Mouse (Mus musculus) embryonic facial prominence, embryonic 11.5 days (tissue): ENCODE results near the gene Rabggta. TPM values are rescaled to one million over a fixed set of nuclear protein-coding genes. Genes with fewer than 3 reads are reported as not detected.

Experiments
- ATAC-seq: fragments of 200-750 bp; cut with Nextera tagmentation; replicated peaks from 2 replicates; pipeline ENCODE4 v1.8.0; 2017; ENCODE audit warnings: low read depth; ENCODE audit not compliant: insufficient number of reproducible peaks, low FRiP score, low TSS enrichment
- DNase-seq: peaks from one replicate; pipeline ENCODE4 v3.0.0-alpha.2; 2015; ENCODE audit warnings: low spot score
- H3K27ac ChIP-seq: fragments of 300-500 bp; sonication (generic); replicated peaks from 2 replicates; pipeline ENCODE4 v1.5.1; 2014; ENCODE audit warnings: mild to moderate bottlenecking, low read depth, low read length, control low read depth
- H3K27me3 ChIP-seq: fragments of 300-500 bp; sonication (generic); 2 replicates; pipeline ENCODE4 v1.6.1; 2014; ENCODE audit warnings: mild to moderate bottlenecking, low read length, moderate library complexity, mixed read lengths; ENCODE audit not compliant: control insufficient read depth, insufficient read depth
- H3K36me3 ChIP-seq: fragments of 300-500 bp; sonication (generic); replicated peaks from 2 replicates; pipeline ENCODE4 v1.6.1; 2014; ENCODE audit warnings: low read depth, mild to moderate bottlenecking, low read length, moderate library complexity, mixed read lengths; ENCODE audit not compliant: control insufficient read depth, insufficient read depth
- H3K4me1 ChIP-seq: fragments of 300-500 bp; sonication (generic); 2 replicates; pipeline ENCODE4 v1.6.1; 2014; ENCODE audit warnings: low read length, mixed read lengths; ENCODE audit not compliant: control insufficient read depth, insufficient read depth
- H3K4me2 ChIP-seq: fragments of 300-500 bp; sonication (generic); 2 replicates; pipeline ENCODE4 v1.6.1; 2014; ENCODE audit warnings: low read depth, mild to moderate bottlenecking, control low read depth, low read length, moderate library complexity
- H3K4me3 ChIP-seq: fragments of 300-500 bp; sonication (generic); 2 replicates; pipeline ENCODE4 v1.5.1; 2014; ENCODE audit warnings: low read depth, low read length, control low read depth
- H3K9ac ChIP-seq: fragments of 300-500 bp; sonication (generic); replicated peaks from 2 replicates; pipeline ENCODE4 v1.6.1; 2014; ENCODE audit warnings: mild to moderate bottlenecking, control low read depth, low read length
- H3K9me3 ChIP-seq: fragments of 300-500 bp; sonication (generic); replicated peaks from 2 replicates; pipeline ENCODE4 v1.6.1; 2016; ENCODE audit warnings: mild to moderate bottlenecking, low read length, inconsistent platforms, mixed read lengths; ENCODE audit not compliant: control insufficient read depth
- WGBS: fragments of 180-500 bp; shearing (Covaris S2); extraction: QIAGEN DNeasy Blood & Tissue Kit; methylation state at CpG from one replicate; pipeline ENCODE4 v1.1.7; 2014; 5-methylcytosine and 5-hydroxymethylcytosine counted together
- polyA plus RNA-seq: library from polyadenylated mRNA; unstranded; fragments of >200 nt; fragmentation: Nextera tagmentation; extraction: Ambion mirVana; gene quantifications from 2 replicates; pipeline ENCODE4 v1.2.1, GENCODE M21; 2014

The Rabggta gene
- polyA plus RNA-seq, 1 experiment from 2014 or later = 19.9 TPM

DNA sequence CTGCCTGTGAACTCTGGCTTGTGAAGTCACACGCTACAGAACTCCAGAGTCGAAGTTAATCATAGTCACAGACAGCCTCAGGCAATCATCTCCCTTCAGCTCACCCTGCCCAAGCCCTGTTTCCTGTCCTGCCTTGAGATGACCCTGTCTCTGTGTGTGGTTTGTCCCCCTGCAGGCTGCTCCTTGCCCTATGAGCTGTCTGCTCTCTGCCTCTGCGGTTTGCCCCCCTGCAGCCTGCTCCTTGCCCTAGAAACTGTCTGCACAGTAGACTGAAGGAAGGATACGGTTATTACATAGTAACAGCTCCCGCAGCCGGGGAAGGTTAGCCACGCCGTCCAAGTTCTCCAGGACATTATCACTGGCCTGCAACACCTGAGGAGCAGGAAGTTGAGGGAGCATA lies 5.2 kb downstream of the Rabggta start:
- Histone ChIP-seq H3K9me3 (no peaks in the 10 kb centered on the region), H3K4me3 (no peak overlapping the region), H3K27me3 (peaks cover 4% of the 10 kb centered on the region), H3K36me3 (peaks cover 3% of the 10 kb centered on the region; the same call in 1 of the 2 replicates), H3K27ac (no peak overlapping the region), H3K9ac (no peak overlapping the region), H3K4me1 (no peaks in the 10 kb centered on the region), H3K4me2 (no peak overlapping the region)
- no peak for DNase-seq
- 42% methylated on average over 8 of the region's 8 CpGs for WGBS
- ATAC-seq = no peak

DNA sequence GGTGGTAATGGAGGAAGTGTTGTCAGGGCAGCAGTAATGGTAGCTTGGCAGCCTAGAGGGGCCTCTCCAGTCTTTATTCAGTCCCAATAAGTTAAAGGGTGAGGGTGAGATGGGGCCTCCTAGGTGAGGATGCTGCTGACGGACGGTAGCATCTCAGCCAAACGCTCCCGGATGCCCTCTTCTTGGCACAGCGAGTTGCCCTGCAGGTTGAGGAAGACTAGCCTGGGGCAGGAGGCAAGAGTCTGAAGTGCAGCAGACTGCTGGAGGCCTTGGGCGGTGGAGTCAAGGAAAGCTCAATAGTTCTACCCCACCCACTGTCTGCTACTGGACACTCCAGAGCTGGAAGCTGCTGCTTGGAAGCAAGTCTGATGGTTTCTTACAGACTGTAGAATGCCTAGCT lies 5.8 kb downstream of the Rabggta start:
- no peak overlapping the region for H3K9ac ChIP-seq
- H3K4me3 ChIP-seq = no peak overlapping the region
- no peak overlapping the region for H3K4me2 ChIP-seq
- no peak overlapping the region for H3K27ac ChIP-seq
- H3K9me3 ChIP-seq = no peaks in the 10 kb centered on the region
- peaks cover 3% of the 10 kb centered on the region; the same call in 1 of the 2 replicates for H3K36me3 ChIP-seq
- DNase-seq (no peak), ATAC-seq (no peak)
- 96% methylated on average over 6 of the region's 6 CpGs for WGBS
- no peaks in the 10 kb centered on the region for H3K4me1 ChIP-seq
- peaks cover 4% of the 10 kb centered on the region for H3K27me3 ChIP-seq

DNA sequence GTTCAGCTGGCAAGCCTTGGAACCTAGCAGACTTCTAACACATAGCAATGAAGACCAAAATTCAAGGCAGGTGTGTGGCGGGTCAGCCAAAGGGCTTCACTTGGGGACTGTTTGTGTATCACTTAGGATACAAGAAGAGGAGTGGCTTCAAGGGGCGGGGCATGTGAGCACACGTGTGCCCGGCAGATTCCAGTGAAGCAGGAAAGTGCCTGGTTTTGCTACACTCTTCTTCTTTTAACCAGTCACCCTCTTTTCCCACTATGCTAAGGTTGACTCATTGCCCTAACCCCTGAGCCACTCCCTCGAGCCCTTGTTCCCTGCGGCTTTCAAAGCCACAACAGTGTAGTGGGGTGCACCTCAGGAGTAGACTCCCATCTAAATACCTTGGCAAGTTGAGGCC lies 7.2 kb downstream of the Rabggta start:
- ATAC-seq = no peak

DNA sequence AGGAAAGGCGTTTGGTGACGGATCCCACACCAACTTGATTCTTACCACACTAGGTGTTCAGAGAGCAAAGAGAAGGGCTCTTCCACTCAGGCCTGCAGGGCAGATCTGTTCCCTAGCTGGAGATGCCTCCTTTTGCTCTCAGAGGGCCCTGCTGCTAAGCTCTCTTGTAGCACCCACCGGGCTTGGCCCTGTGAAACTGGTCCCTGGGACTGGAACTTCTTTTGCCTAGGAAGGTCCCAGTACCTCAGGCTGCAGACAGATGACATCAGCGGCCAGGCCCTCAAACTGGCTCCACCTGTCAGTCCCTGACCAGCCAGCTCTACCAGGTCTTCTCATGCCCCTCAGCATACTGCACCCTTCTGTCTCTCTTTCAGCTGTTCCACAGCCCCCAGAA lies 8.3 kb downstream of the Rabggta start, which contains the start of gene Tgm1:
Tgm1 (minus strand) TSS at position 198 of the 394 bp plus-strand sequence.
- Histone ChIP-seq H3K4me3 (no peak within 1 kb of the TSS), H3K4me2 (peak within 1 kb of the TSS; percentile 22; the same call in 1 of the 2 replicates), H3K4me1 (no peaks in the 10 kb centered on the region), H3K9me3 (no peaks in the 10 kb centered on the region), H3K27ac (no peak within 1 kb of the TSS), H3K36me3 (peaks cover 3% of the 10 kb centered on the region; the same call in 1 of the 2 replicates), H3K9ac (no peak within 1 kb of the TSS), H3K27me3 (peaks cover 4% of the 10 kb centered on the region)
- ATAC-seq (no peak), DNase-seq (no peak)
- WGBS = 20% methylated on average over 4 of the region's 4 CpGs

More for the DNA sequence above, 7.2 kb downstream of the Rabggta start:
- no peak overlapping the region for H3K27ac ChIP-seq
- H3K27me3 ChIP-seq = peaks cover 4% of the 10 kb centered on the region
- H3K4me1 ChIP-seq = no peaks in the 10 kb centered on the region
- H3K9ac ChIP-seq = no peak overlapping the region
- no peak overlapping the region for H3K4me2 ChIP-seq
- no peak overlapping the region for H3K4me3 ChIP-seq
- no peaks in the 10 kb centered on the region for H3K9me3 ChIP-seq
- 37% methylated on average over 6 of the region's 6 CpGs for WGBS
- peak; percentile 29 for DNase-seq
- H3K36me3 ChIP-seq = peaks cover 3% of the 10 kb centered on the region; the same call in 1 of the 2 replicates

DNA sequence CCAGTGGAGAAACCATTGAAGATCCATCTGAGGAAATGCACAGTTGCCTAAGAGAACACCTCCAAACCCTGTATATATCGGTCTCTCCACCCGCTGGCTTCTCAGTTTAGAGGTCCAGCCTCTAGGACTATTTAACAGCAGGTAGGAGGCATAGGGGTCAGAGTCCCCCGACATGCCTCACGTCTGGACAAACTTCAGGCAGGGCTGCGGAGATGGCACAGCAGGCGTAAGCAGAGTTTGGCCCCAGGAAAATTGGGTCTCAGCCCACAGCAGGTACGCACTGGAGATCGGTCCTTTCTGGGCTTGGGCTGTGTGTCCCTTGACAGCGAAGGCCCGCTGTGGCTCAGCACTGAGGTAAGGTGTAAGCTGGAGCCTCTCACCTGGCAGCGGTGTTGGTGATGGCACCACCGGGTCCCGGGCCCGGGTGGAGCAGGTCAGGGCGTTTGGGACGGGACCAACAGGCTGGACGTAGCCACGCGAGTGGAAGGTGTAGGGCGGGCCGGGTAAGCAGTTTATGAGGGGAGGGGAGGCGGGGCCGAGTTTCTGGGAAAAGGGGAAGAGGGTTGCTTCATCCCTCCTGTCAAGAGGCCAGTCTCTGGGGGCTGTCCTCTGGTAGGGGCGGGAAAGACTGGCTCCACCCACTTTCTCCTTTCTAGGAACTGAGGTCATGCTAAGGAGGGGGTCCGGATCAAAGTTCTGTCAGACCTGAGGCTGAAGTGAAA lies 8.9 kb downstream of the Rabggta start:
- H3K9ac ChIP-seq = no peak overlapping the region
- peak overlapping the region; percentile 22; the same call in 1 of the 2 replicates for H3K4me2 ChIP-seq
- H3K4me3 ChIP-seq = no peak overlapping the region
- ATAC-seq = no peak
- no peaks in the 10 kb centered on the region for H3K36me3 ChIP-seq
- no peaks in the 10 kb centered on the region for H3K9me3 ChIP-seq
- H3K4me1 ChIP-seq = no peaks in the 10 kb centered on the region
- DNase-seq = peak; percentile 23
- H3K27me3 ChIP-seq = peaks cover 4% of the 10 kb centered on the region
- WGBS = 13% methylated on average over 25 of the region's 25 CpGs
- no peak overlapping the region for H3K27ac ChIP-seq

DNA sequence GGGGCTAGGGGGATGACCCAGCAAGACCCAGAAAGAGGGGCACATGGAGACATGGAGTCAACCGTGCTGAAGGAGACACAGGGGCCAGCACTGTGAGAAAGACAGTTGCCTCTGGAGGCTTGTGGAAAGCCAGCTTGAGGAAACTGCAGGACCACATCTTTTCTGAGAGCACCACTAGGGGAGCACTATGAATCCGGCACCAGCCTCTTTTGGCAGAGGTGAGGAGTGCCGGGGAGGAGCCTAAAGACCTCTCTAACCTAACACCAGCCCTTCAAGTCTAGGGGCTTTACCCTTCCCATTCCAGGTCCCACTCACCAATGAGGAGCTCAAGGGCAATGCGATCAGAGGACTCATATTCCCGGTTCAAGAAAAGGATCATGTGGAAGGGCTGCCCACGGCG lies 10.3 kb downstream of the Rabggta start:
- H3K36me3 ChIP-seq = no peaks in the 10 kb centered on the region
- no peak overlapping the region for H3K4me3 ChIP-seq
- H3K9ac ChIP-seq = no peak overlapping the region
- peaks cover 4% of the 10 kb centered on the region for H3K27me3 ChIP-seq
- no peak overlapping the region for H3K4me2 ChIP-seq
- DNase-seq (no peak), ATAC-seq (no peak)
- no peak overlapping the region for H3K27ac ChIP-seq
- no peaks in the 10 kb centered on the region for H3K9me3 ChIP-seq
- no peaks in the 10 kb centered on the region for H3K4me1 ChIP-seq
- 77% methylated on average over 7 of the region's 7 CpGs for WGBS

DNA sequence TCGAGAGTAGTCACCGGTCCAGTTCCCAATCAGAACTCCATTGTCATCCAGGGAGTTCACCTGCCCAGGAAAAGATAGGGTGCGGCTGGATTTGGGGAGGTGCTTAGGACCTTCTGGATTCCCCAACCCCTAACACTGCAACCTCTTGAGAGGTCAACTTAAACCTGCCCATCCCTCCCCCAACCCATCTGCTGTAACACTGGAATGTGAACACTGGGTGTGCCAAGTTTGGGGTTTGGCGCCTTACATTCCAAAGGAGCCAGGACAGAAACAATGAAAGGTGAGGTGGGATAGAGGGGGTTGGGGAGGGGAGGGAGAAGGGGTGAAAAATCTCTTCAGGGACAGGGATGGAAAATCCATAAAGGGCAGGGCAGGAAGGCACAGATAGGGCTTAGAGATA lies 12.6 kb downstream of the Rabggta start:
- Histone ChIP-seq H3K4me1 (no peaks in the 10 kb centered on the region), H3K27me3 (peaks cover 4% of the 10 kb centered on the region), H3K9ac (no peak overlapping the region), H3K27ac (no peak overlapping the region), H3K9me3 (no peaks in the 10 kb centered on the region), H3K4me3 (no peak overlapping the region), H3K36me3 (no peaks in the 10 kb centered on the region), H3K4me2 (no peak overlapping the region)
- ATAC-seq (no peak), DNase-seq (no peak)
- 81% methylated on average over 4 of the region's 4 CpGs for WGBS

DNA sequence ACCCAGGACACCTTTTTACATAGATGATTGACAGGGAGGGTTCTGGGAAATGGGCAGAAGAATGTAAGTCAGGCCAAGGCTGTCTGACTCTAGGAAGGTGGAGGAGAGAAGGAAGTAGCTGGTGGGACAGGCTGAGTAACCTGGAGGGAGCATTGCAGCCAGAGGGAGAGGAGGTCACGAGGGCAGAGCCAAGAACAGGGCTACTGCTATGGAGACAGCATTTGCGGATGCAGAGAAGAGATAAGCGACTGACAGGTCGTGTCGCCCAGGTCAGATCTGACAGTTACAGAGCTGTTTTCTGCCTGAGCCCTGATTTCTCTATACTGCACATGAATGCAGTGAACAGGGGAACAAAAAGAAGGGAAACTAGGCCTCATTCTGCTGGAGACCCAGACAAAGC lies 14.7 kb downstream of the Rabggta start:
- Histone ChIP-seq H3K4me1 (no peaks in the 10 kb centered on the region), H3K9me3 (no peaks in the 10 kb centered on the region), H3K27me3 (no peaks in the 10 kb centered on the region; the same call in 1 of the 2 replicates), H3K4me2 (no peak overlapping the region), H3K27ac (no peak overlapping the region), H3K36me3 (no peaks in the 10 kb centered on the region), H3K9ac (no peak overlapping the region), H3K4me3 (no peak overlapping the region)
- WGBS = 79% methylated on average over 5 of the region's 5 CpGs
- DNase-seq (no peak), ATAC-seq (no peak)
